Mouse (Mus musculus) activated CD4-positive, CD25-positive, alpha-beta regulatory T cell, adult 4 months (primary cell): ENCODE measurements around the gene Wdr53. TPM values are rescaled to one million over a fixed set of nuclear protein-coding genes. Genes with fewer than 3 reads are reported as not detected.
"Not testable (repeated sequence)": the region's sequence is repeated elsewhere in the genome, so short reads cannot be mapped to it uniquely, and the experiment has no call there.

ENCODE experiments used
- ATAC-seq: one replicate; pipeline ENCODE4 v1.8.0; 2017
- polyA plus RNA-seq, 2 experiments: library from polyadenylated mRNA; unstranded; fragments of 100-300 nt; shearing (Covaris generic); gene quantifications; one replicate each; pipeline ENCODE4 v1.2.1; 2017

Wdr53 gene
- 10 to 100 TPM; 12.5 to 16.2 TPM for polyA plus RNA-seq

DNA sequence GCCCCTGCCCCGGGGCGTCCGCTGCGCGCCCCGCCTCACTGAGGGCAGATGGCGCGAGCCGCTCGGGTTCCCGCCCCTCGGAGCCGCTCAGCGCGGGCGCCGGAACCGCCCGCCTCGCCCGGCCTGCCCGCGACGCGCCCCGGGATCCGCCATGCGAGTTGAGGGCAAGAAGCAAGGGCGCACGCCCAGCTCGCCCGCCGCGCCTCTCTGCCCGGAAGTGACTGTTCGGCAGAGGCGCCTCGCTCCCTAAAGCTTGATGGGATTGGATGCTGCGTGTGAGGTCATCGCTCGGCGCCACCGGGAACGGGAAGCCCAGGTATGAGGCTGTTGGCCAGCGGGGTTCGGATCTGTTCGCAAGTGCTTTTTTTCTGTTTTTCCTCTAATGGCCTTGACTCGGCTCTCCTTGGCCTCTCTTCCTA, at the start of gene Wdr53, which contains the start of gene Fbxo45:
Gene Wdr53 (plus strand): TSS at position 276 of the 419 bp plus-strand sequence.
Gene Fbxo45 (minus strand): TSS at position 207 of the 419 bp plus-strand sequence.
- ATAC-seq = peak; percentile 94

DNA sequence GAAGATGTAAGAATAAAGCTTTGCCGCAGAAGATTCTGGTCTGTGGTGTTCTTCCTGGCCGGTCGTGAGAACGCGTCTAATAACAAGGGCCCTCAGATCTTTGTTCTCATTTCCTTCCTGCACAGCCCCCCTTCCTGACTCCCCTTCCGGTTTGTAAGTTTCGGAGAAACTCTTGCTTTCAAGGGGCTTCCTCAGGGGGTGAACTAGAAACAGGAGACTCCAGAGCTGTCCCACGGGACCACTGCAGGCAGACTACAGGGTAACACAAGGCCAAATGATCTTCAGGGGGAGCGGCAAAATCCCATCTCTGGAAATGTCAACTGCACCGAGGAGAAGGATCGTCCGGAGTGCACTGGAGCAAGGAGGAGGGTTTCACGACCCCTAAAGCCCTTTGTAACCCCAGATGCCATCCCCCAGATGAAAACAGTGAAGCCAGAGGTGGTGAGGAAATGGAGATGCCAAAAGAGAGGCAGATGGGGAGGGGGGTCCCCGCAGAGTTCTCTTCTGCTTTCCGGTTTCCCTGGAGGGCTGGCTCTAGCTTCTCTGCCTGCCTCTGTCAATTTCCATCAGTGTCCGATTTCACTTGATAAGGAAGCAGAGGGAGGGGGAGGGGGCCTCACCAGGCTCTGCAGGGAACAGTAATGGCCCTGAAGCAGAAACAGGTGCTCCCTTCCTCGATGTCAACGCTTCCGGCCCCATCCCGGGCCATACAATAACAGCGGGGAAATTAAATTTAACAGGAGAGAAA, 46.6 kb upstream of the Wdr53 start:
- ATAC-seq = peak; percentile 72

DNA sequence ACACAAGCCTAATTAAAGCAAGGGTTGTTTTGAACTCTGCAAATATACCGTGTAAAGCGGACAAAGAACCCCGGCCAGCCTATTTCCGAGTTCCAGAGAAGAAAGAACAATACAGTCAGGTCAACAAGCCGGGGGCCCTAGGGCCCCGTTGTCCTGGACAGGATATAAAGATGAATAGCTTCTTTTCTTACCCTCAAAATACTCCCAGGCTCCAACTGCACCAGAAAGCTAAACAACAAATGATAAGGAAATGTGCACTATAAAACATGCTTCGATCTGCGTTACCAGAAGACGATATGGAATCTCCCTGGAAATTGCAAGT, 46.1 kb upstream of the Wdr53 start:
- ATAC-seq = no peak

DNA sequence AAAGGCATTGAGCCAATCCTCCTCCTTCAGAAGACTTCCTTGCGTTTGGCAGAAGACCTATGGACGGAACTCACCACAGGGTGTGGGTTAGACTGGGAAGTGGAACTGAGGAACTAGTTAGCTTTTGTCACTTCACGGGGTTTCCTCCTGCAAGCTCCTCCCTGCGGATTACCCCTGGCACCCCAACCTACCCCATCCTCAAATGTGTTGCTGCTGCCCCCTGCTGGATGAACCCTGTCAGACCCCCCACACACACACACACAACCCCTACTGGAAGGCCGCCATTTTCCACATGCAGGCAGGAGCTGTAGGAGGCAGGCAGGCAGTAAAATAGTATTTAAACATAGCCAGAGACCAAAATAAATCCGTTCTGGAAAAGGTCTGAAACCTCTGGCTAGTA, 44.3 kb upstream of the Wdr53 start:
- peak; percentile 66 for ATAC-seq

DNA sequence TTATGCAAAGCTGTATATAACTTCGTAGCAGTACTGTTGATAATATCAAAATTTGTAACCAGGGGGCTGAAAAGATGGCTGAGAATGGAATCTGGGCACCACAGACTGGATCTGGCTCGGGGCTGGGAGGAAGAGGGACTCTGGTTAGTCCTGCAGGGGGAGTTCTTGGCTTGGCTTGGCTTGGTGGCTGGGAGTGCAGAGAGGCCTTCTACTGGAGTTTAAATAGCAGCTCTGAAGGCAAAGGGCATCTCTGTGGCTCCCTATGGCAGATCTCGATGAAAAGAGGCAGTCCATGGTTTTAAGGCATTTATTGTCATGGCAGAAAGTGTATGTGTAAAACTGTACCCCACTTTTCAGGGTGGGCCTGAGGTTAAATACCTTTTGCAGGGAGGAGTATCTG, 42.1 kb upstream of the Wdr53 start:
- no peak for ATAC-seq

DNA sequence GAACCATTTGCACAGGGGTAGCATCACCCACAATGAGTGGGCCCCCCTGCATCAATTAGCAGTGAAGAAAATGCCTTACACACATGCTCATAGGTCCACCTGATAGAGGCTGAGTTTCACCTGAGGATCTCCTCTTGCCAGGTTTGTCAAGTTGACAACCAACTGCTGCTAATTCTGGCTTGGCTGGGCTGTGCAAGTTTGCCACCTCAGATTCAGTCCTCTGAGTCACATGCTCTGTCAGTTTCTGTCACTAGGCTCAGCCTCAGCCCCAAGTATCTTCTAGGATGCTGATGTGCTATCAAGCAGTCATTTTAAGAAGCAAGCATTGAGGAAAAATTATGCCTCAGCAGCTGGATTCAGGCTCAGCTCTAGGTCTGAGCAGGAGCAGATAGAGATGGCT, 32.9 kb upstream of the Wdr53 start:
- ATAC-seq = no peak

DNA sequence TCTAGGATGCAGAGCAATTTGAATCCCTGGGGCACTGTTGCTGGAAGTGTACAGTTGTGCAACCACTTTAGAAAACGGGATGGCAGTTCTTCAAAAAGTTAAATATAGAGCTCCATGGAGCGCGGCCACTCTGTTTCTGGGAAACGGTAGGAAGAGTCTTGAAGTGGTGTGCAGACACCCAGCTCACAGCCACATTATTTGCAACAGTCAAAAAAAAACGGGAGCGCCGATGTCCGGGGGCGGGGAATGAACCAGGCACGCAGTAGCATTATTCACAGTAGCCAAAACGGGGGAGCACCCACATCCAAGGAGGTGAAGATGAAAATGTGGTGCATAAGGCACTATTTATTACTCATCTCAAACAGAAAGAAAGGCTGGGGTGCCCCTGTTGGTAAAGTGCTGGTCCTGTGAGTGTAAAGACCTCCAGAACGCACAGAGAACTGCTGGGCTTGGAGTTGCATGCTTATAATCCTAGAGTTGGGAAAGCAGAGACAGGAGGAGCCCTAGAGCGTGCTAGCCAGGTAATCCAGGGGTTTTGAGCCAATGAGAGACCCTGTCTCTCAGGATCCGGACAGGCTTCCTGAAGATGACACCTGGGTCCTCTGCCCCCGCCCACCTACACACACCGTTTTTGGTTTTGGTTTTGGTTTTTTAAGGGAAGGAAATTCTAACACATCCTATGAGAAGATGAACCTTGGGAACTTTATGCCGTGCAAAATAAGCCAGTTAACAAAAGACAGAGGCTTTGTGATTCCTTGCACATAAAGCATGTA, 32.0 kb upstream of the Wdr53 start:
- ATAC-seq = no peak

DNA sequence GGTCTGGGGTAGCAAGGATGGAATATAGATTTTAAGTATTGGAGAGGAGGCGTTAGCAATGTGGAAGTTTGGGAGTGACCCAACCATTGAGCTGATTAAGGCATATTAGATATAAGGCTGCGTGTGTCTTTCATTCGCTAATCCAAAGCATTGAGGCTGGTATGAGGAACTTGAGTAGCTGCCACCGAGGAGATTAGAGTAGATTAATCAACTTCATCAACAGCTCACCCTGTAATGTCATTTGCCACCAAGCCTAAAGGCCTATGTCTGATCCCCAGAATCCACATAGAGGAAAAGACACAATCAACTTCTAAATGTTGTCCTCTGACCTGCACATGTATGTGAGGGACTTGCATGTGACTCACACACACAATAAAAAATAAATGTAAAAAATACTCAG, 25.2 kb upstream of the Wdr53 start:
- ATAC-seq = no peak

DNA sequence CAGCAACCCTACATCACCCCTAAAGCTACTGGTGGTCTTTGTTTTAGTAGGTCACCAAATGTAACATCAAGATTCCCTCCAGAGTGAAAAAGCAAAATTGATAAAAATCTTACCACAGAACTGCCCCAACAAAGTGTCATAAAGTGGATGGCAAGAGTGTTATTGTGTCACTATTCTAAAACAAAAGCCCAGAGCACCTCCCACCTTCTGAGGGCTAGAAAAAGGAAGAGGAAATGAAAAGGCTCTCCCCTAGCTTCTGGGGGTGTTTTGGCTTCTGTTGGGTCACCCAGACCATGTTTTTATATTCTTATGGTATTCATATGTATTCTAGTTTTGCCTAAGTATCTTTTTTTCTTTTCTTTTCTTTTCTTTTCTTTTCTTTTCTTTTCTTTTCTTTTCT, 24.6 kb upstream of the Wdr53 start:
- ATAC-seq = no peak

DNA sequence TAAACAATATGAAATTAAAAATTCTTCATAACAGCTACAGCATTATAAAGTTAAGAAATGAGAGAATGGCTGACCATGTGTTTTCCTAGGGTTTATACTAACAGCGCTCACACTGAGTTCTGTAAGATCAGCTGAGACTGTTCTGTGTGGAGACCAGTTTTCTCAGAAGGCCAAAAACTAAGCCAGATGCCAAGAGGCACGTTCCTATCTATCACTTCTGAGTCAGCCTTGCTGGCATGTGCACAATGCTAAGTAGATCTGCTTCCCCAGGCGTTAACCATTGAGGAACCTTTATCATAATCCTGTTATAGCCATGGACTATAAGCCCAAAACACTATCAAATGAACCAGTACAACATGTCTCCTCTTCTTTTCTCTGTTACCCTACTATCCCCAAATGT, 15.0 kb upstream of the Wdr53 start:
- not testable (repeated sequence) for ATAC-seq

DNA sequence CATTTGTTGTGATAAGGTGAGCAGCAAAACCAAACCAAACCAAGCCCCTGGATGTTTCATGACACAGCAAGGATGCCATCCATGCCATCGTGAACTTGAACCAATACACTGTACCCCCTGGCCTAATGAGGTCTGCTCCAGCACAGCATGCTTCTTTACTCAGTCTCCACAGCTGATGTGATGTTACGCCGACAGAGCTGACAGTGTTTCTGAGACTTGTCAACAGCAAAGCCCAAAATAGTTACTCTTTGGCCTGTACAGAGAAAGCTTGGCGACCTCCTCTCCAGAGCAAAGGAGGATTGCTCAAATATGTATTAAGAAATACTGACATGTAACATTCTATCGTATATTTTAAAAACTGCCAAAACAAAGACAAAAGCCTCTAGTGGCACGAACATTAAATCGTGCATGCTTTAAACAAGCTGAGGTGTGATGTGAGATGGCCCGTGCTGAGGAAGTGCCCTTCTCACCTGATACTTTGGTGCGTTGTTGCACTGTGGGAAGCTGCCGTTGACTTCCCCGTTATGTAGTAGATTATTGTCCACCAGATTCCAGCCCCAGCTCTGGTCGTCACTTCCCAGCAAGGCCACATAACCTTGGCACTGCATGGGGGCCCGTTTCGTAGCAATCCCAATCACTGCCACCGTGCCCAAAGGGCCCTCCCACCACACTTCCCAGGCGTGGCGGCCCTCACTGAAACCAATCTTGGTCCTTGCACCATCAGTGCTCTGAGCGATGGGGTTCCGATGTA, 8.9 kb upstream of the Wdr53 start:
- ATAC-seq = no peak

DNA sequence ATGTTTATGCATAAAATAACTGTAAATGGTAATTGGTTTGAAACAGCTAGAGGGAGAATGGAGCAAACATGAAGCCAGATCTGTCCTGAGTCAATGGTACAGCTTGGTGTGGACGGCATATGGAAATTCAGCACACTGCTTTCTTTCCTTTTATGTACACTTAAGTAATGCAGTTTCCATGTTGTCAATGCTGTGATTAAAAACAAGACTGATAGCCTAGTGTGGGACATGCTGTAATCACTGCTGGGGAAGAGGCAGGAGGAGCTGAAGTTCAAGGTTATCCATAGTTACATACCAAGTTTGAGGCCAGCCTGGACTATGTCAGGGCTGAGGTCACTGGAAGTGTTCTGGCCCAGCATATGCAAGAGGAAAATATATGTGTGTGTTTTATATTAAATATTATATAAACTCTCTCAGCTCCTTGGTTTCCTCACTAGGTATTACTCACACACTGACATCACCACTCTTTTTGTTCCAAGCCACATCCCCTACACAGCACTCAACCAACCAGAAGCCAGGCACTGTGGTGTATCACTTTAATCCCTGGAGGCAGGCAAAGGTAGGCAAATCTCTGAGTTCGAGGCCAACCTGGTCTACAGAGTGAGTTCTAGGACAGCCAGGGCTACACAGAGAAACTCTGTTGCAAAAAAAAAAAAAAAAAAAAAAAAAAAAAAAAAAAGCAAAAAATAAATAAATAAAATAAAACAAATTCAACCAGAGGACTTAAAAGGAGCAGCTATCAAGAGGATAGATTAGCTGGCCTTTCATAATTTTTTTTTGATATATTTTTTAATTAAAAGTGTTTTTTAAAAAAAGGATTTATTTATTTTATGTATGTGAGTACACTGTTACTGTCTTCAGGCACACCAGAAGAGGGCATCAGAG, 7.4 kb upstream of the Wdr53 start:
- no peak for ATAC-seq

DNA sequence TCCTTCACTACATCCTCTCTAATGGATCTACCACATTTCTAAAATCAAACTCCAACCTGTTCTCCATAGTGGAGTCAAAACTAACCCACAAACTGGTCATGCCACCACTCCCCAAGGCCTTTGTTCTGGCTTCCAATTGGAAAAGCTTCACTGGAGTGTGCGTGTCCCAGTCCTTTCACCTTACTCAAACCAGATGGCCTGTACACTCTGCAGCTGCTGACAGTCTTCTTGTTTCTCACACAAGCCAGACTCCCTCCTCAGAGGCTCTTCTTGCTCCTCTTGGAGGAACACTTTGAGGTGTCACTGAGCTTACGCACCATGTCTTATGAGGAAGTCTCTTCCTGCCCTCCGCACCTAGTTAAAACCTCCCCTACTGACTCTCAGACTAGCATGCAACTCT, 3.1 kb upstream of the Wdr53 start:
- ATAC-seq = no peak

DNA sequence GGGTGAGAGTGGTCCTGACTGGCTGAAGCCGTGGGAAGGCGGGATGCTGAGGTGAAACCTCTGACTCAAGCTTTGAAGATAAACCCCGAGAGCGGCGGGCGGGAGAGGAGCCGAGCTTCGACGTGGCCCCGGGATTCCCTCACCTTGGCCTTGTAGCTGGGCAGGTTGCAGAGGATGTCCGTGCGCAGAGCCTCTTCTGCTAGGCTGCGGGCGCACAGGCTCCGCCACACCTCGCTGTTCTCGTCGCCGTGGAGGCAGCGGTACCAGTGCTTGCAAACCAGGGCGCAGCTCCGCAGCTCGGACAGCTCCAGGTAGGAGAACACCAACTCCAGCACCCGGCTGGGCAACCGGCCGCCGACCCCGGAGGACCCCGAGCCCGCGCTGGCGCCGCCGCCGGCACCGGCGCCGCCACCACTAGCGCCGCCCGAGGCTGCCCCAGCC, 656 bp upstream of the Wdr53 start:
- peak; percentile 42 for ATAC-seq

DNA sequence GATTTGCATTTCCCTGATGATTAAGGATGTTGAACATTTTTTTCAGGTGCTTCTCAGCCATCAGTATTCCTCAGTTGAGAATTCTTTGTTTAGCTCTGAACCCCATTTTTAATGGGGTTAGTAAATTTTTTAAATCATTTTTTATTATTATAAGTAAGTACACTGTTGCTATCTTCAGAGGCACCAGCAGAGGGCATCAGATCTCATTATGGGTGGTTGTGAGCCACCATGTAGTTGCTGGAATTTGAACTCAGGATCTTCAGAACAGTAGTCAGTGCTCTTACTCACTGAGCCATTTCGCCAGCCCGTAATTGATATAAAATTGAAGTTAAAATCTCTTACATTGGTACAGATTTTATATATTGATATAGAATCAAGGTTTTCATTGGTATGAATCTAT, 17.2 kb downstream of the Wdr53 start:
- ATAC-seq = not testable (repeated sequence)

DNA sequence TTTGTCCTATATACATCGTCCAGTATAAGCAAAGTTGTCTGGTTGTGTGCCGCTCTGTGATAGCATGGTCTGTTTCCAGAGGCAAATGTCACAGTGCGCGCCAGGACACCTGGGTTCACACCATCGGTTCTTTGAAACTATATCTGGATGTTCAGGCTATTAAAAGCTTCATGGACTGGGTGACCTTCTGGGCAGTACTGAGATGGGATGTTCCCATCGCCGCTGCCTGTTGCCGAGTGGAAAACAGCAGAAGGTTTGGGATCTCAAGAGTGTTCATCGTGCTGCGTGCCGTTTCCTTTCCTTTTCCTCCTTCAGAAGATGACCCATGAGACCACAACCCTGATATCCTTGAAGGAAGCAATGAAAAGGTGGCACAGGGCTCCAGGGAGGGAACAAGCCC, 24.3 kb downstream of the Wdr53 start, which contains the start of gene Smco1:
Gene Smco1 (plus strand): TSS at position 178 of the 400 bp plus-strand sequence.
- no peak for ATAC-seq

DNA sequence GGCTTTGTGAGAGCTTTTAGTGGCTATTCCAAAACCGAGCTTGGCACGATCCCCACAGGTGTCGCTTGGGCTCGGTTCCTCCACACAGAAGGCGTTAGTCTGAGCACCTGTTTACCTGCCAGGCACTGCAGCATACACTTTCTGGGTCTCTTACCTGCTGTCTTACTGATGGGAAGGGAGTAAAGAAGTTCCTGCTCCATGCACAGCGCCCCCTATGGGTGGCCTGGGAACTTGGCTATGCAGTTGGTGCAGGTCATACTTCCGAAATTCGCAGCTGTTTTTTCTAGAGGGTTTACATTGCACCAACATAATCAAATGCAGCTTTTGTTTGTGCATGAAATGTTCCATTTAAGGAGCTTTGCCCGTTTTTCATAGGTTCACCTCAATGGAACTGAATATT, 26.3 kb downstream of the Wdr53 start:
- no peak for ATAC-seq

DNA sequence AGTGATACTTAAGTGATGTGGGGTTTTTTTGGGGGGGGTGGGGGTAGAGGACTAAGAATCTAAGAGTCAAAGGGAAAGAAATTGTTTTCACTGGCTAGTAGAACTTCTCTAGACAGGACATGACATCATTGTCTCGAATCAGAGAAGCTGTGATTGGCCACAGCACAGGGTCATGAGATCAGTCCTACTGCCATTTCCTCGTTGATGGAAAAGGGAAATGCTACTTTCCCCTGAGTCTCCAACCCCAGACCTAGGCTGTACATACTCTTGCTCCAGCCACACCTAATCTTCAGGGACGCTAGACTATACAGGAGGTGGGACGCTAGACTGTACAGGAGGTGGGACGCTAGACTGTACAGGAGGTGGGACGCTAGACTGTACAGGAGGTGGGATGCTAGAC, 28.0 kb downstream of the Wdr53 start:
- no peak for ATAC-seq

DNA sequence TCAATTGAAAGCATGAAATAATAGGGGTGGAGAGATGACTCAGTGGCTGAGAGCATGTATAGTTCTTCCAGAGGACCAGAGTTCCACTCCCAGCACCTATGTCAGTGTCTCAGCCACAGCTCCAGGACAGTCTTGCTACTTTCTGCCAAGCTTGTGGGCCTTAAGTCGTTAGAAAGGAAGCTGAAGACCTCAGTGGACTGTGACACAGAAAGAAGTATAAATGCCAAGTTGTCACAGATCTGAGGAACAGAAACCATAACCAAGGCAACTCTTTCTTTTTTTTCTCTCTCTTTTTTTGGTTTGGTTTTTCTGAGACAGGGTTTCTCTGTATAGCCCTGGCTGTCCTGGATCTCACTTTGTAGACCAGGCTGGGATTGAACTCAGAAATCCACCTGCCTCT, 28.8 kb downstream of the Wdr53 start:
- ATAC-seq = no peak

DNA sequence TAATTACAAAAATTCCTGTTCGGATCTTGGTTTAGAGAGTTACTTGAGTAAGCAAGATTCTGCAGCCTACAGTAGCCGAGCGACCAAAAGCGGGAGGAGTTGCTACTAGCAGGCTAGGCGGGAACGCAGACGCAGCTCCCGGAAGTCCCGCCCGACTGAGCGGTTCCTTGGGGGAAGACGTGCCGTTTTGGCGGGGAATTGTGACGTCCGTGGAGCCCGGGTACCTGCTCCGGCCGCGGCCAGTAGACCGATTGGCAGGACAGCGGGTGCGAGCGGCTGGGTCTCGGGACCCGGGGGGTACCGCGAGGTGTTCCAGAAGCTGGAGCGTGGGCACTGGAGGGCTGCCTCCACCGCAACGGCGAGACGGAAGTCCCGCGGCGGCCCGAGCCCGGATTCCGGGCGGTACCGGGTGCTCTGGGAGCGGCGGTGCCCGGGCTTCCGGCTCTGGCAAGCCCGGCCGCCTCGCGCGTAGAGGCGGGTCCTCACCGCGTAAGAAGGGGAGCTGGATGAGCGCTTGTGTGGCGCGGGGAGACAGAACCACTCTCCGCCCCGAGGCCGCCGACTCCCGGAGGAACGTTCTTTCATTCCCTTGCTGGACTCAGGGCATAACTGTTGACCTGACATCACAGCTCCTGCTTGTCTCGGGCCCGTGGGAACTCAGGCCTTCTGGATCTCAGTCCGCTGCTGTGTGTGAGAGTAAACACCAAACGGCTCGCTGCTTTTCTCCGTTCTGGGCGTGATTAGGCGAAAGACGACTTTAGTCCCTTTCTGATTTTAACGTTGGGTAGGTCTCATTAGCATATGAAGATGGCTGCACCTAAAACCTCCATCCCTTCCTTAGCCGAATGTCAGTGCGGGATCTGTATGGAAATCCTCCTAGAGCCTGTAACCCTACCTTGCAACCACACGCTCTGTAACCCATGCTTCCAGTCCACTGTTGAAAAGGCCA, 30.6 kb downstream of the Wdr53 start, which contains the start of gene Rnf168:
Gene Rnf168 (plus strand): TSS at position 152 of the 949 bp plus-strand sequence.
- peak; percentile 84 for ATAC-seq

DNA sequence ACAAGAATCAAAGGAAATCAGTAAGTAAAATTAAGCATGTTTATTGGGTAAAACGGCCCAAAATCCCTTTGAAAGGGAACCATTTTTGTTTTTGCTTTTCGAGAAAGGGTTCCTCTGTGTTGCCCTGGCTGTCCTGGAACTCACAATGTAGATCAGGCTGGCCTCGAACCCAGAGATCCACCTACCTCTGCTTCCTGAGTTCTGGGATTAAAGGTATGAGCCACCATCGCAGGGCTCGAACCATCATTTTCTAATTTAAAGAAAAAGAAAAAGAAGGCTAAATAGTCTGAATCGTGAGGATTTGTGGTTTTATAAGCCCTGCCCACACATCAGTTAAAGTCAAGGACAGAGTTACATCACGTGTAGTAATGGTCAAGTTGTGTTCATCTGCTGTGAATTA, 31.4 kb downstream of the Wdr53 start:
- no peak for ATAC-seq
